Mouse (Mus musculus): ENCODE measurements at regions not wholly inside any gene's neighbourhood (a gene's known extent, or its start where the extent isn't known, plus 50 kb on each side); places are given as distances from the start of the nearest gene placed in this dataset.

GRCm38 (mm10) chr12:71578006-71578405 is 252.9 kb upstream of the Daam1 start:
- DNase-seq = no peak

GRCm38 (mm10) chr12:71578912-71579311 is 252.0 kb upstream of the Daam1 start:
- no peak for DNase-seq

DNA sequence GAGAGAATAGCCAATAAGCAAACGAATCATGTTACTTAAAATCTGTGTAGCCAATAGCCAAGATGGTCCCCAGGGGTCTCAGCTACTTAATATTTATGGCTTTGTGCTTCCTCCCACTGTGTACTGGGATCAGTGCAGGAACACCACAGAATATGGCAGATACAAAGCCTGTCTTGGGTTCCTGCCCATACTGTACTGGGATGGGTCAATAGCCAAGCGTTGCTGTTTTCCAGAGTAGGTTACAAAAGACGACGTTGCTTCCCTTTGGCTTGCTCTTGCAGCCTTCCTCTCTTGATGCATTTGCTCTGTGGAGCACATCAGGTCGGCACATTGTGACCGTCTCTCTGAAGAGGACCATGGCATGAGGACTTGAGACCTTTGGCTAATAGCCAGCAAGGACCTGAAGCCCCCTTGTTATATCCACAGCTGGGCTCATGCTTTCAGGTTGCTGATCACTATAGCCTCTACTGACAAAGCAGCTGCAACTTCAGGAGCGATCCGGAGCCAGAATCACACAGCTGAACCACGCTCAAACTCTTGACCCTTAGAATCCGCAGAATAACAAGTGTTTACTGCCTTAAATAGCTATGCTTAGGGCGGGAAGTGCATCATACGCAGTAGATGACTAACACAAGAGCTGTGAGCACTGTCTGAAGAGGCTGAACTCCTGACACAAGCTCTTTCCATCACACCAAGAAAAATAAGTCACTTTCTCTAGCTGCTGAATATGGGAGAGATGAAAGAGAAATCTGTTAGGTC is 250.2 kb upstream of the Daam1 start:
- no peak for DNase-seq

- no peak for DNase-seq
Observed at GRCm38 (mm10) chr12:71584618-71585017, 246.3 kb upstream of the Daam1 start.

DNA sequence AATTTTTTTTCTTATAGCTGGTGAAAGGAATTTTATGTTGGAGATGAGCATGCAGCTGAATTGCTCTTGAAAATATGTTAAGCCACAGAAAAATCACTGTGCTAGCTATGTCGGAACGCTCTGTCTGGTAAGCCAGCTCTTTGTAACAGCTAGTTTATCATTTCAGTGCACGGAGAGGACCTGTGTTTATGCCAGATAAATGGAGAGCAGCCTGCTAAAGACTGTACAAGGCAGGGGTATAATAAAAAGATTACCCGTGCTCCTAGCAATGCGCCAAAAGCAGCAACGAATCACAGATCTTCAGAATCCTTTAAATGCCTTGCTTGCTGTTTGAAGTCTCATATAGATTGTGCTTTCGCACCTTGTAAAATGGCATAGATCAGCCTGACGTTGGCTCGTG is 232.2 kb upstream of the Daam1 start:
- DNase-seq = no peak

- no peak for DNase-seq
Observed at GRCm38 (mm10) chr12:71601091-71601690, 229.7 kb upstream of the Daam1 start.

DNA sequence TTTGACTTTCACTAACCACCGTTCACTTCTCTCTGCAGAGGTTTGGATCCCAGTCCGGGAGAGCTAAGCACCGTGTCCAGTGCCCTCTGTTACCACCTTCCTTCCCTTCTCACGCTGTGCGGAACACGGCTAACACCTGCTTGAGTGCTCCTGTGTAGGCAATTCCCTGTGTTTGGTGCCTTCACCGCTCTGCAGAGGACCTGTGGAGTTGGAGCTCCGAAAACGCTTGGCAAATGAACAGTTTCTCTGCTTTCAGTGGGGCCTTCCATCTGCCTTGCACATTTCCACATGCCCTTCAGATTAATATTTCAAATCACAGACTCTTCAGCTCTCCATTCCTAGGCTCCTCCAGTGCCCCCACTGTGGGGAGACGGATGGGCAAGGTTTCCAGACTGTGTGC is 227.7 kb upstream of the Daam1 start:
- DNase-seq = no peak

DNA sequence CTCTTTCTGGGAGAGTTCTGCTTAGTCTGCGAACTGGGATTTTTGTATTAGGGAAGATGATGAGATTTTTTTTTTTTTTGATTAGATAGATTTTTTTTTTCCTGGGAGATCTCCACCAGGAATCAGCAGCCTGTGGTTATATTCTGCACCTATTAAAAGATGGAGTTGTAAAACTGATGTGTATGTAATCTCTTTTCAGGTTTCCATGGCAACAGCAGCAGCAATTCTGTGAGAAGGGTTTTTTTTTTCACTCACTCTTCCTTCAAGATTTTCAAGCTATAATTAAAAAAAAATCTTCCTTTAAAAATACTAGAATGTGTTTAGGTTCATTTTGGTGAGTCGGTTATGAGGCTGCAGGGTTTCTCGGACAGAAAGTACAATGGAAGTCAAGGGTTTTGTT is 224.5 kb upstream of the Daam1 start:
- no peak for DNase-seq

DNA sequence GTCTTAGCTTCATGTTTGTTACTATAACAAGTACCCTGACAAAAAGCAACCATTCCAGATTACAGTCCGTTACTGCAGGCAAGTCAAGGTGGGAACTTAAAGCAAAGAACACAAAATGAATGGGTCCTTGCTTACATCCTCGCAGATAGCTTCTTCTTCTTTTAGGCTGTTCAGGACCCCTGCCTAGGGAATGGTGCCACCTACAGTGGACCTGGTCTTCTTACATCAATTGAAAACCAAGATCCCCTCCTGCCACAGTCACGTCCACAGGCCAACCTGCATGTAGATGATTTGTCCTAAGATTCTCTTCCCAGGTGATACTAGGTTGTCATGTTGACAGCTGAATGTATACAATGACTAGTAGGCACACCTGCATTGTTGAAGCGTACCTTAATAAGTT is 222.9 kb upstream of the Daam1 start:
- DNase-seq = no peak

DNA sequence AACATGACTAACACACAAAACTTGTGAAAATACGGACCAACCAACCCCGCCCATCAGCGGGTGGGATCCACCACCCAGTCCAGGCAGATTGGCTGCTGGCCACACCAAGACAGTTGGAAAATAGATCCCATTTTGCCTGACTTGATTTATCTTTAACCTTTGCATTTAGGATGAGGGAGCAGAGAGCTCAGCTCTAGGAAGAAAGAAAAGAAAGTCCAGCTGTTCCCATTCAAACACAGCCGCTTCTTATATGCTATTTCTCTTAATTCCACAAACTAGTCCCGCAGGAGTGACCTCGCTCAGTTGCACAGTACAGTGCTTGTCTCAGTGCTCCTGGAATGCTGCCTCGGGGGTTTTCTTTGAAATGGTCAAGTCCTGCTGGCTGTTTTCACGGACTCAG is 217.6 kb upstream of the Daam1 start:
- no peak for DNase-seq

DNA sequence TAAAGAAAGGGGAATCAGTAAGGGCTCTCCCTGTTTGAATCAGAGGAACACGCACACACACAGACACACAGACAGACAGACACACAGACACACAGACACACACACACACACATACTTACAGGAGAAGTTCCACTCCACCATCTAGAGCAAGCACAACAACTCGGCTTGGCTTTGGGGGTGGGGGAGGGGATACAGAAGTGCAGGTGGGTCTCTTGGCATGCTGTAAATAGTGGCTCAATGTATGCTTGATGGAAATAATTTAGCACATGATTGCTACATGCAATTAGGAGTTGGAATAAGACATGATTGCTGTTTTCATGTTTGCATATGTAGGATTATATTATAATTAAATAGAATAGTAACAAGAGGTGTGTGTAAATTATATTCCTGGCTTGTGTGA is 215.9 kb upstream of the Daam1 start:
- no peak for DNase-seq

- DNase-seq = no peak
Observed at GRCm38 (mm10) chr12:71615383-71615782, 215.5 kb upstream of the Daam1 start.

DNA sequence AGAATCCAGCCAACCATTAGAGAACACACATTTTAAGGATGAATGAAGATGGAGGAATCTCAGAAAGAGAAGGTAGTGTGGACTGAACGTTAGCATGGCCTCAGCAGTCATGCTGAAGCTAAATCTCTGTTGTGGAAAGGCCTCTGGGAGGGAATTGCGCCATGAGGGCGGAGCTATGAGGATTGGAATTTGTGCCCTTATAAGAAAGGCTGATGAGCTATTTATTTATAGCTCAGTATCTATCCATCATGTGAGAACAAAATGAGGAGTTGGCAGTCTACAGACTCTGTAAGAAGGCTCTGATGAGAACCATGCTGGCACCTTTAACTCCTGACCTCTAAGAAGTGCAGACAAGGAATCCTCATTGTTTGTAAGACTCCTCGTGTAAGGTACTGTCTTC is 214.8 kb upstream of the Daam1 start:
- no peak for DNase-seq

DNA sequence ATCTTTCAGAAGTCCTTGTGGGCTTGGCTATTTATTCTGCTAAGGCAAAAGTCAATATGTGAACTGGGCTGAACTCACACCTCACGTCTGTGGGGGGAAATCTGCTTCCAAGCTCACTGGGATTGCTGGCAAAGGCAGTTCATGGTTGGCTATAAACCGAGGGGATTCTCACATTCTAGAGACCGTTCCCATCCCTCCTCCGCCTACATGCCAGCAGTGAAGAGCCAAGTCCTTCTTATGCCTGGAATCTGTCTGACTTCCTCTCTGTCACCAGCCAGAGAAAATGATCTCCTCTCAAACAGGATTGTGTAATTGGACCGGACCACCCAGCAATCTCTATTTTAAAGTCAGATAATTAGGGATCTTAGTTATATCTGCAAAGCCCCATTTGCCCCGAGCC is 212.4 kb upstream of the Daam1 start:
- no peak for DNase-seq

GRCm38 (mm10) chr12:71618956-71619355 is 211.9 kb upstream of the Daam1 start:
- DNase-seq = no peak

- no peak for DNase-seq
Observed at GRCm38 (mm10) chr12:71619561-71619960, 211.3 kb upstream of the Daam1 start.

- DNase-seq = no peak
Observed at GRCm38 (mm10) chr12:71621542-71621941, 209.3 kb upstream of the Daam1 start.

GRCm38 (mm10) chr12:71622761-71623160 is 208.1 kb upstream of the Daam1 start:
- no peak for DNase-seq

DNA sequence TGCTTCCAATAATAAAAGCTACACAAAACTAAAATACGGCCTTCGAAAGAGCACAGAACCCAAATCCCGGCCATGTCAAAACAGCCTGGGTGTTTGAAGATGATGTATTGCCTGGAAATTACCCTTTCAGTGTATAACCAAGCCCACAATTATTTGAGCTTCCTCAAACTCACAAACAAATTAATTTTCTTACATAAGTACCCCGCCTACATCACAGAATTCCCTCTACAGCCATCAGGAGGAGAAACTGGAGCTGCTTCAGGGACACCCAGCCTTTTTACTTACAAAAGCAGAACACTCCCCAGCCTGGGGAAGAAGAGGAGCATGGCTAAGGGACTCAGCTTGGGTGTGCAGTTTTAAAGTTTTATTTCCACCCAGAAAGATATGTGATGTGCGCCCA is 207.6 kb upstream of the Daam1 start:
- no peak for DNase-seq

- no peak for DNase-seq
Observed at GRCm38 (mm10) chr12:71624076-71624475, 206.8 kb upstream of the Daam1 start.

DNA sequence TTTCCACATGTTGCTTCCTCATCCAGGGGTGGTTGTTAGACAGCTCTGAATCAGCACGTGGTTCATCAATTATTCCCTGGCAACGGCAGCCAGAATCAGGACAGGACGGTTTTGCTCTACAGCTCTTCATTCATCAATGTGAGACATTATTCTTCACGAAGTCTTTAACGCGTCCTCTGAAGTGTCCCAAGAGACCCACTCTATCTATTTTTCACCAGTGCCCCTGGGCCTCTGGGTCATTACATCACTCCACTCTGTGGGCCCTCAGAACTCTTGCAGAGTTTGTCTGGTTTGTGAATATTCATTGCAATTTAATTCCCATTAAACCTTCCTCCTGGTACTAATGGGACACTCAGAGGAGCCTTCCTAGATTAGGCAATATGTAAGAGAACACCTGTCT is 206.2 kb upstream of the Daam1 start:
- no peak for DNase-seq

- DNase-seq = no peak
Observed at GRCm38 (mm10) chr12:71625115-71625514, 205.8 kb upstream of the Daam1 start.

- no peak for DNase-seq
Observed at GRCm38 (mm10) chr12:71626801-71627200, 204.1 kb upstream of the Daam1 start.

DNA sequence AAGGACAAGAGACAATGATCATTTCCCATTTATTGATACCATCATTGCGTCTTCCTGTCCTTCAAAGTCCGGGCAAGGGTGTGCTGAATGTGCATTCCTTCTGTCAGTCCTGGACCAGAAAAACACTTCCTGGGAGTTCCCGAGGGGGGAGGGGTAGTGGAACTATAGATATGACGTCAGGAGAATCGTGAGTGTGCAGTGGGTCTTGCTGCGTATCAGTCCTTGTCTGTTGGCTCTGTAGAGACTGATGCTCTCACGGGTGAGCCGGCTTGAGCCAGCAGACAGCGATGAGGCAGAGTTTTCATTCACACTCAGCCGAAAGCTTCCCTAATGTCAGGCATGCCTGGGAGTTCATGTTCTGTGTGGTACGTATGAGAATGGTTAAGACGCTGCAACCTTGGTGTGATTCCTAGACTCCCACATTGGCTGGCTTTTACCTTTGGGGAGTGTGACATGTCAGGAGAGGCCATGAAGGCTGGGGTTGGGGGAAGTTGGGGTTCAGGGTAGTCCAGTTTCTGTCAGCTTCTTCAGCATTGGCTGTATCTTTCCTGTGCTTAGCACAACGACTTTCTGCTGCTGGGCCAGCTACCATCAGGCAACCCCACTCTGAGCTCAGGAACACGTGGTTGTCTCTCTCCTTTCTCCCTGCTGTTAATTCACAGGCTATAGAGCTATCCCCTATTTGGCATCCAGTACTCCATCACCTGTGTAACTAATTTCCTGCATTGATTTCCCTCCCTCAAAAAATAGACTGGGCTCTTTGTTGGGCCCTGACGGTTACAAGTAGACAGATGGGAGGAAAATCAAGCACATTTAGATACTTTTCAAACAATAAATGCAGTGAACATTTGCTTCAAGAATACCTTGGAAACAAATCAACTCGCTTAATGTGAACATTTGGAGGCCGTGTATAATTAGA is 203.2 kb upstream of the Daam1 start:
- DNase-seq = no peak

Data from liver (tissue).